Mouse (Mus musculus) heart, embryonic 11.5 days (tissue): ENCODE results near the gene Kif21b. TPM values are rescaled to one million over a fixed set of nuclear protein-coding genes. Genes with fewer than 3 reads are reported as not detected.
A peak's percentile ranks its signal among the peaks of the same experiment; 100 is the strongest.

Source experiments
- ATAC-seq: fragments of 200-750 bp; cut with Nextera tagmentation; replicated peaks from 2 replicates; pipeline ENCODE4 v1.8.0; 2017; ENCODE audit warnings: moderate library complexity; ENCODE audit not compliant: insufficient number of reproducible peaks, low FRiP score, low TSS enrichment
- H3K27ac ChIP-seq: fragments of 300-500 bp; sonication (generic); 2 replicates; pipeline ENCODE4 v1.5.1; 2014; ENCODE audit warnings: mild to moderate bottlenecking, low read depth, low read length
- H3K27me3 ChIP-seq: fragments of 300-500 bp; sonication (generic); 2 replicates; pipeline ENCODE4 v1.6.1; 2014; ENCODE audit warnings: mild to moderate bottlenecking, low read length, mixed read lengths; ENCODE audit not compliant: control insufficient read depth, insufficient read depth
- H3K36me3 ChIP-seq: fragments of 300-500 bp; sonication (generic); 2 replicates; pipeline ENCODE4 v1.6.1; 2014; ENCODE audit warnings: mild to moderate bottlenecking, low read length, moderate library complexity, mixed read lengths; ENCODE audit not compliant: control insufficient read depth, insufficient read depth
- H3K4me1 ChIP-seq: fragments of 300-500 bp; sonication (generic); 2 replicates; pipeline ENCODE4 v1.6.1; 2014; ENCODE audit warnings: low read length; ENCODE audit not compliant: control insufficient read depth, insufficient read depth
- H3K4me2 ChIP-seq: fragments of 300-500 bp; sonication (generic); 2 replicates; pipeline ENCODE4 v1.6.1; 2014; ENCODE audit warnings: mild to moderate bottlenecking, moderate library complexity
- H3K4me3 ChIP-seq: fragments of 300-500 bp; sonication (generic); 2 replicates; pipeline ENCODE4 v1.5.1; 2014; ENCODE audit warnings: low read depth, low read length
- H3K9ac ChIP-seq: fragments of 300-500 bp; sonication (generic); 2 replicates; pipeline ENCODE4 v1.6.1; 2014; ENCODE audit warnings: mild to moderate bottlenecking, low read depth, low read length, moderate library complexity
- H3K9me3 ChIP-seq: fragments of 300-500 bp; sonication (generic); replicated peaks from 2 replicates; pipeline ENCODE4 v1.6.1; 2016; ENCODE audit warnings: low read length; ENCODE audit not compliant: control insufficient read depth
- WGBS: fragments of 180-500 bp; shearing (Covaris S2); extraction: QIAGEN DNeasy Blood & Tissue Kit; methylation state at CpG from one replicate; pipeline ENCODE4 v1.1.7; 2014; ENCODE audit not compliant: insufficient replicate concordance; 5-methylcytosine and 5-hydroxymethylcytosine counted together
- polyA plus RNA-seq: library from polyadenylated mRNA; unstranded; fragments of >200 nt; fragmentation: Nextera tagmentation; extraction: Ambion mirVana; gene quantifications from 2 replicates; pipeline ENCODE4 v1.2.1, GENCODE M21; 2014

The Kif21b gene
- polyA plus RNA-seq, 1 experiment from 2014 or later: 3.9 TPM

DNA sequence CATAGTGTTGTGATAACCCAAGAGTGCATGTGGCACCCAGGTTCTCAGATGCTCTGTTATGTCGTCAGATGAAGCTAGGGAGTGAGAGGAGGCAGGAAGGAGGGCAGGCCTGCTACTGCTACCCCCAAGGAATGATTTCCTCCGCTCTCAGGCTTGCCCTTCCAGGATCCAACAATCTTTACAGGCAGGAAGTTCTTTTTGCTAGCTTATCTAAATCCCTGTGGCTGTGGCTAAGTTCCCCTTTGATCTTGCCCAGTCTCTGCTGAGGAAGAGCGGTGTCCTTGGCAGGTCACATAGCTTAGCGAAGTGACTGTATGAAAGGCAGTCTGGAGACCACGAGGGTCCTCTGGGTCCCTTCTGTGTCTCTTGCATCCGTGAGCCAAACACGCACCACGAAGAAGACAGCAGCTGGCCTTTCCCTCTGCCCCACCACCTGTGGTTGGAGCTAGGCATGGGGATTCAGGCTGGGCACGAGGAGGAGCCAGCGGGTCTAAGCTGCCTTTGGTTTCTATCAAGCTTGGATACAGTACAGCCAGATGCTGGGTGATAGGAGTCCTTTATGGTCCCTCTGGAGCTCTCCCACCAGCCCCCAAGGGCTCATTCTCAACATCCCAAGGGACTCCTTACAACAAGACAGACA lies 7.1 kb downstream of the Kif21b start:
- Histone ChIP-seq H3K27ac (peak overlapping the region; percentile 88), H3K4me1 (peaks cover 82% of the 10 kb centered on the region), H3K9me3 (no peaks in the 10 kb centered on the region), H3K27me3 (no peaks in the 10 kb centered on the region), H3K36me3 (no peaks in the 10 kb centered on the region), H3K4me3 (no peak overlapping the region), H3K4me2 (peak overlapping the region; percentile 40), H3K9ac (peak overlapping the region; percentile 54)
- WGBS: 12% methylated on average over 10 of the region's 10 CpGs
- no peak for ATAC-seq

DNA sequence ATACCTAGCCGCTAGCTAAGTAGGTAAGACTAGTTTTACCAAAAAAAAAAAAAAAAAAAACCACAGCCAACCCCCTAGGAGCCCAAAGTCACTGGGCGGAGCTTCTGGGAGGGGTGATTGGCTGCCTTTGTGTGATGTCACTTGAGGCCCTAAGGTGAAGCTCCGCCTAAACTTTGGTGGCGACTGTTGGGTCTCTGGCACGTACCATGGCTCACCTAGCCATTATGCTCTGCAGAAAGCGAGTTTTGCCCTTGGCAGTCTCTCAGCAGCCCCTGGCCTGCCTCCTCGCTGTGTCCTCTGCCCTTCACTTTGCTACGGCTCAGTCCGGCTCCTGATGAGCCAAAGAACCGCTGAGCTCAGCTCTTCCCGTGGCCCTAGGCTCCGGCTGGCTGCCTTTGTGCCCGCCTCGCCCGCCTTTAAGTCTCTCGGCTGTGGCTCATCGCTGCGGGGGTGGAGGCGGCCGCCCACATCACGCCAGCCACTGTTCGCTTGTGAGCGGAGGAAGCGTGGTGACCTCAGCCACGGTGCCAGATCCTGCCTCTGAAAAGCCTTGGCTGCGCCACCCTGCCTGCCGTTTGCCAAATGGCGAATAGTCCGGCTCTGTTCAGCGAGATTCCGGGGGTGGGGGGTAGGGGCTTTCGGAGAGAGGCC lies 8.9 kb downstream of the Kif21b start:
- Histone ChIP-seq H3K27me3 (no peaks in the 10 kb centered on the region), H3K36me3 (no peaks in the 10 kb centered on the region), H3K4me2 (peak overlapping the region; percentile 95), H3K4me1 (peaks cover 64% of the 10 kb centered on the region), H3K9me3 (no peaks in the 10 kb centered on the region), H3K27ac (peak overlapping the region; percentile 90), H3K9ac (peak overlapping the region; percentile 88), H3K4me3 (peak overlapping the region; percentile 59)
- ATAC-seq: peak; percentile 84
- WGBS: 1% methylated on average over 32 of the region's 32 CpGs

GRCm38 (mm10) chr1:136141176-136141950 lies 10.2 kb downstream of the Kif21b start:
- no peak for ATAC-seq
- no peak overlapping the region for H3K4me2 ChIP-seq
- no peaks in the 10 kb centered on the region for H3K36me3 ChIP-seq
- H3K9ac ChIP-seq: no peak overlapping the region
- H3K4me3 ChIP-seq: no peak overlapping the region
- no peak overlapping the region for H3K27ac ChIP-seq
- H3K4me1 ChIP-seq: peaks cover 52% of the 10 kb centered on the region
- no peaks in the 10 kb centered on the region for H3K27me3 ChIP-seq
- 73% methylated on average over 11 of the region's 11 CpGs for WGBS
- no peaks in the 10 kb centered on the region for H3K9me3 ChIP-seq

DNA sequence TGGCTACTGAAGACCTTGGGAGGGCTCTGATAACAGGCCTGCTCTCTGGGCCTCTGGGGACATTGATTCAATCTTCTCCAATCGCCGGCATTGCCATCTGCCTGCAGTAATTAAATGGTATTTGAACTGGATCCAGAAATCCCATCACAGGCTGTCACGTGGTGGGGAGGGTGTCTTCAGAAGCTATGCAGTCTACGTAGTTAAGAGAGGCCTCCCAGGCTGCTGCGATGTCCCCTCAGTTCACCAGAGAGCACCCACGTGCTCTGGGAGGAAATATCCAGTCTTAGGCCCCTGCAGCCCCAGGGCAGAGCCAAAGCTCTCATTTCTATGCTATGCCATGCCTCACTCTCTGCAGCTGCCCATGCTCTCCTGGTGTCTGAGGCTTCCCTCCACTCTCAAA lies 11.1 kb downstream of the Kif21b start:
- Histone ChIP-seq H3K4me3 (no peak overlapping the region), H3K36me3 (no peaks in the 10 kb centered on the region), H3K27me3 (no peaks in the 10 kb centered on the region), H3K9ac (no peak overlapping the region), H3K9me3 (no peaks in the 10 kb centered on the region), H3K4me2 (no peak overlapping the region), H3K27ac (no peak overlapping the region), H3K4me1 (peaks cover 42% of the 10 kb centered on the region)
- 25% methylated on average over 6 of the region's 6 CpGs for WGBS
- ATAC-seq: no peak

GRCm38 (mm10) chr1:136143514-136143913 lies 12.3 kb downstream of the Kif21b start:
- H3K4me3 ChIP-seq: no peak overlapping the region
- H3K4me2 ChIP-seq: no peak overlapping the region
- H3K36me3 ChIP-seq: no peaks in the 10 kb centered on the region
- no peaks in the 10 kb centered on the region for H3K9me3 ChIP-seq
- no peak overlapping the region for H3K27ac ChIP-seq
- WGBS: 89% methylated on average over 10 of the region's 10 CpGs
- H3K27me3 ChIP-seq: no peaks in the 10 kb centered on the region
- no peak overlapping the region for H3K9ac ChIP-seq
- peaks cover 30% of the 10 kb centered on the region for H3K4me1 ChIP-seq
- no peak for ATAC-seq

DNA sequence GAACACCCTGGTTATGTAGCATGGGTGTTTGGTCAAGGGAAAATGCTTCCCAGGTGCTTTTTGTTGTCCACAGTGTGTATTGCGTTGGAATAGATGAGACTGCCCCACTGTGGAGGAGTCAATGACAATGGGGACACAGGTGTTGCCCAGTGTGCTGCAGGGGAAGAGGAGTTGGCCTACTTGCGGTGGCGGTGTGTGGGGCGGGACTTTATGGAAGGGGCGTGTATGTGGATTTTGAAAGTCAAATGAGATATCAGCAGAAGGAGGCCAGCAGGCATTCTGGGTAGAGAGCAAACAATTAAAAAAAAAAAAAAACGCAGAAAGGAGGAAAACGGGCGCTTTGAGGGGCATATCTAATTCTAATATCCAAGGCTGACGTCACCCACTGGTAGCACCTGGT lies 18.5 kb downstream of the Kif21b start:
- no peak for ATAC-seq
- H3K36me3 ChIP-seq: peaks cover 6% of the 10 kb centered on the region; the same call in 1 of the 2 replicates

DNA sequence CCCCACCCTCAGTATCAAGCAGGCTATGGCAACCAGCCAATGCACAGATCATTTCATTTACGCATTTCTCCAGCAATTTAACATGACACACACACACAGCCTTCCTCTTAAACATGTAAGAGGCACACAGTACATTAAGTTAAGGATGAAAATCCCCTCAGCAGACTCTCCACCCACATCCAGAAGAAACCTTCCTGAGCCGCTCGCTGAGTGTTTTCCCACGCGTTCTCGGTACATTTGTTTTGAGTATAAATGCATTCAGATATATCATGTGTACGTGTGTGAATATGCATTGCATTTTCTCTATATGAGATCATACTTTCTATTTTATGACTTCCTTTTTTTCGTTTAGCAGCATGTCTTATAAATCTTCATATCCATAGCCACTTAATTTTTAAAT lies 20.2 kb downstream of the Kif21b start:
- Histone ChIP-seq H3K9me3 (no peaks in the 10 kb centered on the region), H3K27ac (no peak overlapping the region), H3K36me3 (peaks cover 6% of the 10 kb centered on the region; the same call in 1 of the 2 replicates), H3K27me3 (no peaks in the 10 kb centered on the region), H3K9ac (no peak overlapping the region), H3K4me2 (no peak overlapping the region), H3K4me3 (no peak overlapping the region), H3K4me1 (no peaks in the 10 kb centered on the region)
- WGBS: 85% methylated on average over 8 of the region's 8 CpGs
- ATAC-seq: no peak

More for the DNA sequence above, 18.5 kb downstream of the Kif21b start:
- H3K27me3 ChIP-seq: no peaks in the 10 kb centered on the region
- no peak overlapping the region for H3K4me3 ChIP-seq
- no peak overlapping the region for H3K27ac ChIP-seq
- 87% methylated on average over 9 of the region's 9 CpGs for WGBS
- H3K9me3 ChIP-seq: no peaks in the 10 kb centered on the region
- H3K4me1 ChIP-seq: no peaks in the 10 kb centered on the region
- H3K4me2 ChIP-seq: no peak overlapping the region
- H3K9ac ChIP-seq: no peak overlapping the region

DNA sequence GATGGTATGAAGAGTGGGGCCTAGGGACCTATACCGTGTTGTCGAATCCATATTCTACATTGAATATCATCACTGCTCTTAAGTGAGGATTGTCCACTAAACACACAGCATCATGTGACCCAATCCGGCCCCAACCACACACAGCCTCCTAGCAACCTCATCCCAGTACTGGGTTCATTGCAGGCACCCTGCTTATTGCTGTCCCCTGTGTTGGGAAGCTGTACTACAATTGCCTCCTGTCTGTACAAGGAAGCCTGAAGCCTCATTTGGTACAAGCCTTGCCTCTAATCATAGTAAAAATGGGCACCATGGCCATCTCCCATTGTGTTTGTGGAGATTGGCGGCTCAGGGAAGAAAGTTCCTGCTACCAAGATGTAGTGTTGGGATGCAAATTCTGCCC lies 25.1 kb downstream of the Kif21b start:
- WGBS: 92% methylated on average over 4 of the region's 4 CpGs
- Histone ChIP-seq H3K9ac (no peak overlapping the region), H3K4me1 (no peaks in the 10 kb centered on the region), H3K4me3 (no peak overlapping the region), H3K27ac (no peak overlapping the region), H3K9me3 (no peaks in the 10 kb centered on the region), H3K4me2 (no peak overlapping the region), H3K27me3 (no peaks in the 10 kb centered on the region), H3K36me3 (peaks cover 6% of the 10 kb centered on the region; the same call in 1 of the 2 replicates)
- ATAC-seq: no peak
